Mouse (Mus musculus): ENCODE results near the gene Tlr2. TPM values are rescaled to one million over a fixed set of nuclear protein-coding genes. Genes with fewer than 3 reads are reported as not detected.
"Not testable (repeated sequence)": the region's sequence is repeated elsewhere in the genome, so short reads cannot be mapped to it uniquely, and the experiment has no call there.

Tlr2 gene
- 1 to 10 TPM; 3.4 to 3.8 TPM for total RNA-seq (2021)
- long read RNA-seq, experiment 1, transcript Tlr2-201 (3 exons, 3,014 nt), result major isoform, 5 of 6 reads
- long read RNA-seq, experiment 1, partial matches to known transcripts, result 0 of 6 reads
- long read RNA-seq, experiment 1, other reads (novel, unspliced or antisense), result 1 of 6 reads
- long read RNA-seq, experiment 2, partial matches to known transcripts, result 0 of 3 reads
- long read RNA-seq, experiment 2, other reads (novel, unspliced or antisense), result 0 of 3 reads

DNA sequence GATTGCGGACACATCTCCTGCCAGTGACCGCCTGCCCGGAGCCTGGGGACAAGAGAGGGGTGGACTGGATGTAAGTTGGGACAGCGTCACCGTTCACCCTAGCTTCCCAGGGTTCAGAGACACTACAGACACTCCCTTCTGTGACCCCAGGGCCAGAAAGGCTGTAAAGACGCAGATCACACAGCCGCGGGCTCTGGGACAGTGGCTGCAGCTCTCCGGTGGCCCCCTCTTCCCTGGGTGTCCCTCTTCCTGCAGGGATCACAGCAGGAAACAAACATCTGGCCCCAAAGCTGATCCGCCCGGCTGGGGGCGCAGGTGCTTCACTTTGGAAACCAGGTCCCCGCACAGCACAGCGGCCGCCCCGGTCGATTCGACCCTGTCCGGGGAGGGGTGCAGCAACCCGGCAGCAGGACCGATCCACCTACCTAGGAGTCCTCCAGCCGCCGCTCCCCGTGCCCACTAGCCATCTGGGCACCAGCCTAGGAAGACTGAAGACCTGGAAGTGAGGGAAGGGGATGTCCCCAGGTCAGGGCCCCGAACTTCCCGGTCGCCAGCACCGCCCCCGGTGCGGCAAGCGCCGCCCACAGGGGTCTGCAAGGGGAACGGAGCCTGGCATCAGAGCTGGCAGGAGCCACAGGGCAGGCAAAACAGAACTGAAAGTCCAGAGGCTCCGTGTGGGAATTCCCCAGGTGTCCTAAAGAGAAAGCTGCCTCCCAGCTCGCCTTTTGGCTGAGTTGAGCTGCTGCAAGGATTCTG is at the start of gene Tlr2:
Gene Tlr2 (minus strand): TSS at position 673 of the 756 bp plus-strand sequence.
- peak; percentile 90 to 92 for DNase-seq

DNA sequence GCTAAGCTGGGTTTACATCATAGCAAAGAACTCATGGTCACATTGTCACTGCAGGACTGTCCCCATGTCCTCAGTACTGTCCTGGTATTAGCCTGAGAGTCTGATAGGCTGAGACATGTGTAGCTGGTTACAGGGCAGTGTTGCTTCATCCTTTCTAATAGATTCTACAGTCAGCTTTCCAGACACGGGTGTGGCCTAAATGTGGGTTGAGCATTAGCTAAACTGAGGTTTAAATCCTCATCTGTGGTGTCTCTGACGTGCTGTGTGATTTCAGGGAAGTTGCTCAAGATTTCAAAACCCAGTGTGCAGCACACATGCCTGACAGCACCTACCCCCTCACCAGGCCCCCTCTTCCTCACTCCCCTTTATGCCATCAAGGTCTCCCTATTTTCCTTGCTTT is 43.6 kb upstream of the Tlr2 start:
- no peak for DNase-seq

GRCm38 (mm10) chr3:83879261-83880050 is 37.9 kb upstream of the Tlr2 start:
- DNase-seq, result not testable (repeated sequence)

DNA sequence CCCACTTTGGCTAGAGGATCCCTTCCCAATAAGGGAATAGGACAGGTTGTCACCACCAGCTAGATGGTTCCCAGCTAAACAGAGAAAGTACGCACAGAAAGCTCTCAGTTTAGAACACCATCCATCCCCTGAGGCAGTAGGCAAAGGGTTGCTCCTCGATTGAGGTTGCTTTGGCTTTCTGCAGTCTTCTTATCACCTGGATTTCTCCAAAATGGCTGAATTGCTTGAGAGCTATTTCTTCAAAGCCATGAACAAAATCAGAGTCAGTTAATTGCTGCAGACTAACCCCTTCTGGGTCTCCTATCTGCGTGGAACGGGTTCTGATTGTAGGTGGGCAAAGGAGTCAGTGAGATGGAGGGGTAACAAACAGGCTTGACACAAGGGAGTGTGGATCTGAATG is 37.2 kb upstream of the Tlr2 start:
- DNase-seq, result no peak

- no peak for DNase-seq
Measured at GRCm38 (mm10) chr3:83876299-83876698, 34.7 kb upstream of the Tlr2 start.

- DNase-seq, result not testable (repeated sequence)
Measured at GRCm38 (mm10) chr3:83875078-83875477, 33.5 kb upstream of the Tlr2 start.

- DNase-seq, result not testable (repeated sequence)
Measured at GRCm38 (mm10) chr3:83872853-83873252, 31.3 kb upstream of the Tlr2 start.

DNA sequence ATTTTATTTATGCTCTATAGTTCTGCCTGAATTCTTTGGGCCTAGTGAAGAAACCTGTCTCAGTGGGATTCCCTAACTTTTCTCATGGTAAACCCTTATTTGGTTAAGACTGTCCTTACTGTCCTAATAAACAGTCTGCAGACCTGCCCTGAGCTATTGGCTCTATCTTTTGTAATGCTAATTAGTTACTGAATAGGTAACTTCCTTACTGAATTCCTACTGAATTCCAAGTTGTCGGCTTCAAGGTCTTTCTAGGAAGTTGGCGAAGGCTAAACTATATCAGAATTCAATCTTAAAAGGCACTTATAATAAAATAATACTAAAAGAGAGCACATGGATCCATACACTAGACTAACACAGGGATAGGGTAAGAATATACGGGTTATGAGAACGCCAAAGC is 30.4 kb upstream of the Tlr2 start:
- not testable (repeated sequence) for DNase-seq

DNA sequence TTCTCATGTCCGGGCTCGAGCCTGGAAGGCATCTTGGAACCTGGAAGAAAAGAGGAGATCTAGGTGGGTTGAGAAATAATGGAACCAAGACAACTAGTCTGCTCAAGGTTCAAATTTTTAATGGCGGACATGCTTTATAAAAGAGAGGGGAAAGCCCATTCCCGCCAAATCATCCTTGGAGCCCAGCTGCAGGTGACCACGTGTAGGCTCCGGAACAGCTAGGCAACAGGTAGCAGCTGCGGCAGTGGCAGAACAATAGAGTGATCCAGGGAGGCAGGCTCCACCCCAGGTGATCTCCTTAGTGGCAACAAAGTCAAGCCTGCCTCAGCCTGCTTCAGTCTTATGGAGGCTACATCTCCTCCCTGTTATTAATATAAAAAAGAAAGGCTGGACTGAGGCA is 30.0 kb upstream of the Tlr2 start:
- not testable (repeated sequence) for DNase-seq

- DNase-seq, result no peak
Measured at GRCm38 (mm10) chr3:83869776-83870175, 28.2 kb upstream of the Tlr2 start.

DNA sequence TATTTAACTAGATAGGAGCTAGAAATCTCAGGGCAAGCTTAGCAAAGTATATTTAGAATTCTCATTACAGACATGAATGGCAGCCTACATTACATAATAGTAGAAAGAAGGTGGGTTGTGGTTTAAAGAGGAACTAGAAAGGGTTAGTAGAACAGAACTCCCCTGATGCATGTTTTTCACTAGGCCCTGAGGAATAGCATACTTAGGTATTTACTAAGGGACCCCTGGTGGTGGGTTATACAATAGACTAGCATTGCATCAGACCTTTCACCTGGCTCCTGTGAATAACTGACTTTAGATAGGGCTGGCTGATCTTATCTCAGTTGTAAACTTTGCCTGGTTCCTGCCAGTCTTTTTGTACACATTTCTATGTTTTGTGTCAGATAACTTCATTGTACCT is 25.5 kb upstream of the Tlr2 start:
- not testable (repeated sequence) for DNase-seq

GRCm38 (mm10) chr3:83865216-83865615 is 23.6 kb upstream of the Tlr2 start:
- DNase-seq, result peak; percentile 85 to 86

DNA sequence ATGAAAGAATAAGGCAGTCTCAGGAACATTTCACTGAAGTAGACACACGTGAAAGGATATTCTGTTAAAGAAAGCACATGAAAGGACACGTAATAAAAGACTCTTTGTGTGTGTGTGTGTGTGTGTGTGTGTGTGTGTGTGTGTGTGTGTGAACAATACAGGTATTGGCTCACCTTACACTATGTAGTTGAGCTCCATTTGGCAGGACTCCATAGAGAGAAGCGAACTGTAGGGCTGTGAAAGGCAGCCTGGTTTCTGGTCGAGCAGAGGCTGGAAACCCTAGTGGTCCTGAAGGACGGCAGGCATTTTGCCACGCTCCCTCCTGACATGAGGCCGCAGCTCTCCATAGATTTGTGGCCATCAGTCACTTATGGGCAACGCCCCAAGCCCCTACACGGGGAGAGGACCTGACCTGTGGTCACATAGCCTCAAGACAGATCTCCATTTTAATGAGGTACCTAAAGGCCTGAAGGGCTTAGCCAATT is 22.5 kb upstream of the Tlr2 start:
- DNase-seq, result no peak

GRCm38 (mm10) chr3:83862956-83863355 is 21.4 kb upstream of the Tlr2 start:
- DNase-seq, result peak; percentile 70 to 80

DNA sequence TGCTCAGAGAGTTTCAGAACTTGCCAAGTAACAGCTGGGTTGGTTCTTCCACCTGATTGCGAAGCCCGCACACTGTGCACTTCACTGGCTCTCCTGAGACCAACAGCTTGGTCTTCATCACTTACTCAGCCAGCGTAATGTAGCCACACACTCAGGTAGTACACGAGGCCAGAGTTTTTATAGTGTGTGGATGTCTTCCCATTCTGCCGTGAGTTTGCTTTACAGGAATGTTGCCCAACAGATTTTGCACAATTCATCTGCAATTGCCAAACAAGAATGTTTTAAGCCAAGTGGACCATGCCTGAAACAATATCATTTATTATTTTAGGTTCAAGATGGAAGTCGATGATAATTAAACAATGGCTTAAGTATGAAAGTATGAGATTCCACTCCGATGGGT is 18.0 kb upstream of the Tlr2 start:
- DNase-seq, result no peak

GRCm38 (mm10) chr3:83859071-83859470 is 17.5 kb upstream of the Tlr2 start:
- no peak for DNase-seq

- no peak for DNase-seq
Measured at GRCm38 (mm10) chr3:83857621-83858020, 16.1 kb upstream of the Tlr2 start.

- DNase-seq, result no peak
Measured at GRCm38 (mm10) chr3:83855643-83856042, 14.1 kb upstream of the Tlr2 start.

- no peak for DNase-seq
Measured at GRCm38 (mm10) chr3:83849341-83849740, 7.8 kb upstream of the Tlr2 start.

GRCm38 (mm10) chr3:83844766-83845520 is 3.4 kb upstream of the Tlr2 start:
- peak; percentile 31 to 36 for DNase-seq

- DNase-seq, result no peak
Measured at GRCm38 (mm10) chr3:83839477-83839876, 2.1 kb downstream of the Tlr2 start.

GRCm38 (mm10) chr3:83836685-83837084 is 4.9 kb downstream of the Tlr2 start:
- DNase-seq, result no peak

All from adrenal gland, postnatal 36 days (tissue).